Mouse (Mus musculus) myocyte (in vitro differentiated cells): ENCODE results near the gene 6430531B16Rik. TPM values are rescaled to one million over a fixed set of nuclear protein-coding genes. Genes with fewer than 3 reads are reported as not detected.

Experiments
- H3K27me3 ChIP-seq: one replicate; pipeline ENCODE4 v1.6.1; 2011; ENCODE audit not compliant: control insufficient read depth, insufficient read depth, insufficient read length
- H3K36me3 ChIP-seq: one replicate; pipeline ENCODE4 v1.6.1; 2011; ENCODE audit not compliant: control insufficient read depth, insufficient read depth
- H3K4me2 ChIP-seq: one replicate; pipeline ENCODE4 v1.6.1; 2011; ENCODE audit warnings: low read depth, control low read depth
- H3K4me3 ChIP-seq: one replicate; pipeline ENCODE4 v1.5.1; 2011; ENCODE audit warnings: mild to moderate bottlenecking, control low read depth, moderate library complexity
- H3K79me2 ChIP-seq: one replicate; pipeline ENCODE4 v1.6.1; 2011; ENCODE audit not compliant: control insufficient read depth, insufficient read depth
- H3ac ChIP-seq: one replicate; pipeline ENCODE4 v1.6.1; 2011; ENCODE audit not compliant: control insufficient read depth, insufficient read length
- CEBPB ChIP-seq: IDR thresholded peaks from 2 replicates; pipeline ENCODE4 v1.6.1; 2011; ENCODE audit warnings: mild to moderate bottlenecking, moderate library complexity; ENCODE audit not compliant: poor library complexity, insufficient read depth, severe bottlenecking
- E2F4 ChIP-seq: IDR thresholded peaks from one replicate; pipeline ENCODE4 v1.6.1; 2011; ENCODE audit warnings: mild to moderate bottlenecking, control low read depth, moderate library complexity; ENCODE audit not compliant: insufficient read depth
- MAX ChIP-seq: IDR thresholded peaks from one replicate; pipeline ENCODE4 v1.6.1; 2011; ENCODE audit warnings: low read depth, mild to moderate bottlenecking, control low read depth
- MYOD1 ChIP-seq, 3 experiments: IDR thresholded peaks; one replicate each; pipeline ENCODE4 v1.6.1; 2011; ENCODE audit warnings: control low read depth in 2 of 3, low read depth in 2 of 3, mild to moderate bottlenecking in 2 of 3, moderate library complexity in 1 of 3; ENCODE audit not compliant: insufficient read length in 2 of 3, control insufficient read depth in 1 of 3
- MYOG ChIP-seq, 3 experiments: IDR thresholded peaks; one replicate each; pipeline ENCODE4 v1.6.1; 2011; ENCODE audit warnings: control low read depth in 2 of 3, low read depth in 2 of 3, mild to moderate bottlenecking in 2 of 3; ENCODE audit not compliant: insufficient read length in 2 of 3, control insufficient read depth in 1 of 3, insufficient read depth in 1 of 3
- POLR2A ChIP-seq: IDR thresholded peaks from one replicate; pipeline ENCODE4 v1.6.1; 2011; ENCODE audit warnings: low read depth, mild to moderate bottlenecking, control low read depth, moderate library complexity; ENCODE audit not compliant: insufficient read length
- POLR2AphosphoS2 ChIP-seq: IDR thresholded peaks from one replicate; pipeline ENCODE4 v1.6.1; 2011; ENCODE audit warnings: low read depth, control low read depth; ENCODE audit not compliant: insufficient read length
- REST ChIP-seq: IDR thresholded peaks from one replicate; pipeline ENCODE4 v1.6.1; 2011; ENCODE audit warnings: mild to moderate bottlenecking, control low read depth, moderate library complexity; ENCODE audit not compliant: insufficient read depth, insufficient read length
- SRF ChIP-seq: IDR thresholded peaks from one replicate; pipeline ENCODE4 v1.6.1; 2011; ENCODE audit warnings: low read depth; ENCODE audit not compliant: control insufficient read depth, insufficient read length
- TCF12 ChIP-seq: IDR thresholded peaks from one replicate; pipeline ENCODE4 v1.6.1; 2011; ENCODE audit warnings: mild to moderate bottlenecking, control low read depth; ENCODE audit not compliant: poor library complexity, insufficient read depth, severe bottlenecking
- TCF3 ChIP-seq: IDR thresholded peaks from one replicate; pipeline ENCODE4 v1.6.1; 2011; ENCODE audit warnings: low read depth, control low read depth; ENCODE audit not compliant: insufficient read length
- USF1 ChIP-seq: IDR thresholded peaks from one replicate; pipeline ENCODE4 v1.6.1; 2011; ENCODE audit warnings: low read depth, mild to moderate bottlenecking, control low read depth, moderate library complexity
- polyA plus RNA-seq: library from polyadenylated mRNA; unstranded; fragments of >200 nt; fragmentation: generic; extraction: Trizol; gene quantifications from one replicate; pipeline ENCODE4 v1.2.1, GENCODE M21; 2012; ENCODE audit warnings: missing spikeins

6430531B16Rik gene
- polyA plus RNA-seq, 1 experiment = 0.13 TPM

GRCm38 (mm10) chr7:139968428-139968827, 10.1 kb downstream of the 6430531B16Rik start:
- H3ac ChIP-seq = no peak overlapping the region
- TF ChIP-seq USF1 = no peak
- no peak for TF ChIP-seq TCF12
- TF ChIP-seq CEBPB = no peak
- no peak for TF ChIP-seq POLR2A
- no peak for TF ChIP-seq MAX
- no peak for TF ChIP-seq MYOD1 (IDR thresholded peaks at IDR 0.05; ENCODE audit: control insufficient read depth in 1 of 3, insufficient read length in 2 of 3, low read depth in 2 of 3)
- TF ChIP-seq MYOG (IDR thresholded peaks at IDR 0.05; ENCODE audit: control insufficient read depth in 1 of 3, insufficient read depth in 1 of 3, insufficient read length in 2 of 3, low read depth in 2 of 3) = no peak
- no peak for TF ChIP-seq SRF
- no peak for TF ChIP-seq TCF3
- TF ChIP-seq E2F4 = no peak
- TF ChIP-seq POLR2AphosphoS2 = no peak
- TF ChIP-seq REST = no peak
- no peaks in the 10 kb centered on the region for H3K36me3 ChIP-seq
- no peaks in the 10 kb centered on the region for H3K79me2 ChIP-seq
- H3K27me3 ChIP-seq = no peaks in the 10 kb centered on the region
- no peak overlapping the region for H3K4me2 ChIP-seq
- no peak overlapping the region for H3K4me3 ChIP-seq

GRCm38 (mm10) chr7:139967175-139967574, 11.4 kb downstream of the 6430531B16Rik start:
- no peak overlapping the region for H3K4me3 ChIP-seq
- H3K36me3 ChIP-seq = no peaks in the 10 kb centered on the region
- TF ChIP-seq E2F4 (no peak), TCF12 (no peak), MAX (no peak), MYOD1 (IDR thresholded peaks at IDR 0.05; ENCODE audit: control insufficient read depth in 1 of 3, insufficient read length in 2 of 3, low read depth in 2 of 3) (no peak), POLR2AphosphoS2 (no peak), SRF (no peak)
- no peak overlapping the region for H3ac ChIP-seq
- H3K79me2 ChIP-seq = no peaks in the 10 kb centered on the region
- H3K4me2 ChIP-seq = no peak overlapping the region
- no peaks in the 10 kb centered on the region for H3K27me3 ChIP-seq

- no peak for TF ChIP-seq MYOD1 (IDR thresholded peaks at IDR 0.05; ENCODE audit: control insufficient read depth in 1 of 3, insufficient read length in 2 of 3, low read depth in 2 of 3)
- TF ChIP-seq E2F4 = no peak
- TF ChIP-seq TCF12 = no peak
- no peak for TF ChIP-seq USF1
- no peak for TF ChIP-seq CEBPB
- no peak for TF ChIP-seq POLR2AphosphoS2
- no peak for TF ChIP-seq SRF
- no peak for TF ChIP-seq POLR2A
- H3K27me3 ChIP-seq = no peaks in the 10 kb centered on the region
- no peak overlapping the region for H3K4me3 ChIP-seq
- no peaks in the 10 kb centered on the region for H3K36me3 ChIP-seq
- H3ac ChIP-seq = no peak overlapping the region
- H3K79me2 ChIP-seq = no peaks in the 10 kb centered on the region
- H3K4me2 ChIP-seq = no peak overlapping the region
Observed at GRCm38 (mm10) chr7:139963814-139964213, 14.7 kb downstream of the 6430531B16Rik start.

GRCm38 (mm10) chr7:139961141-139961540, 17.4 kb downstream of the 6430531B16Rik start:
- no peak overlapping the region for H3K4me2 ChIP-seq
- H3K4me3 ChIP-seq = no peak overlapping the region
- no peaks in the 10 kb centered on the region for H3K36me3 ChIP-seq
- H3K79me2 ChIP-seq = no peaks in the 10 kb centered on the region
- no peak overlapping the region for H3ac ChIP-seq
- H3K27me3 ChIP-seq = no peaks in the 10 kb centered on the region
- TF ChIP-seq MAX = no peak
- no peak for TF ChIP-seq POLR2AphosphoS2
- TF ChIP-seq REST = no peak
- TF ChIP-seq SRF = no peak
- TF ChIP-seq CEBPB = no peak
- TF ChIP-seq TCF3 = no peak
- TF ChIP-seq POLR2A = no peak
- no peak for TF ChIP-seq MYOD1 (IDR thresholded peaks at IDR 0.05; ENCODE audit: control insufficient read depth in 1 of 3, insufficient read length in 2 of 3, low read depth in 2 of 3)
- no peak for TF ChIP-seq E2F4
- no peak for TF ChIP-seq MYOG (IDR thresholded peaks at IDR 0.05; ENCODE audit: control insufficient read depth in 1 of 3, insufficient read depth in 1 of 3, insufficient read length in 2 of 3, low read depth in 2 of 3)
- no peak for TF ChIP-seq USF1
- no peak for TF ChIP-seq TCF12

GRCm38 (mm10) chr7:139957958-139958357, 20.6 kb downstream of the 6430531B16Rik start:
- no peak overlapping the region for H3K4me3 ChIP-seq
- H3K79me2 ChIP-seq = no peaks in the 10 kb centered on the region
- no peaks in the 10 kb centered on the region for H3K27me3 ChIP-seq
- H3ac ChIP-seq = no peak overlapping the region
- H3K4me2 ChIP-seq = no peak overlapping the region
- TF ChIP-seq MYOD1 (IDR thresholded peaks at IDR 0.05; ENCODE audit: control insufficient read depth in 1 of 3, insufficient read length in 2 of 3, low read depth in 2 of 3) (no peak), TCF3 (no peak), POLR2A (no peak), USF1 (no peak), TCF12 (no peak), E2F4 (no peak)
- H3K36me3 ChIP-seq = no peaks in the 10 kb centered on the region
